Mouse (Mus musculus): Measurements from ENCODE around the gene Klk11.

DNA sequence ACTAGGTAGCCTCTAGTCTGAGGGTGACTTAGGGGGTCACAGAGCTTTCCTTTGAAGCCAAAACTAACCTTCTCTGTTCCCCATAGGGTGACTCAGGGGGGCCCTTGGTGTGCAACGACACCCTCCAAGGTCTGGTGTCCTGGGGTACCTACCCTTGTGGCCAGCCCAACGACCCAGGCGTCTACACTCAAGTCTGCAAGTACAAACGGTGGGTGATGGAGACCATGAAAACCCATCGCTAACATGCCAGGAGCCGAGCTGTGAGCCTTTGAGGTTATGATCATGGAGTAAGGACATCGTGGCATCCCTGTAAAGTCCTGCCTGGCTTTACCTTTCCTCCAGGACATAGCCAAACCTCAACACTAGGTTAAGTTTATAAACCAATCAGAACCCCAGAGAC lies 40.8 kb downstream of the Klk11 start:
- no peak for TF ChIP-seq CTCF (IDR thresholded peaks at IDR 0.05; ENCODE audit: borderline replicate concordance, insufficient read depth, low read depth, low read length)
- TF ChIP-seq POLR2A (IDR thresholded peaks at IDR 0.05; ENCODE audit: borderline replicate concordance, insufficient read depth, low read length): no peak

Data from cerebellum, adult 2 months (tissue).